Mouse (Mus musculus) neutrophil, adult 5-6 weeks (primary cell): ENCODE results near the gene Arl6ip6. TPM values are rescaled to one million over a fixed set of nuclear protein-coding genes. Genes with fewer than 3 reads are reported as not detected.

Experiments
- total RNA-seq: library from RNA; stranded (forward); fragments of 200-1000 nt; gene quantifications from 2 replicates; pipeline ENCODE4 v1.2.3, GENCODE M21; 2017

The Arl6ip6 gene
- total RNA-seq, 1 experiment from 2014 or later: 29.1 TPM

Other genes starting within 250 kb of the Arl6ip6 start
- gene Prpf40a, start 442 bp upstream of the Arl6ip6 start, total RNA-seq: 109 and 120 TPM in 2 replicates